Mouse (Mus musculus) megakaryocyte, embryonic 14.5 days (primary cell): ENCODE measurements around the gene Sgcd.

Experiments
- FLI1 ChIP-seq: IDR thresholded peaks from 2 replicates; pipeline ENCODE4 v1.6.1; 2012; ENCODE audit warnings: low read length, inconsistent platforms, mixed read lengths
- GATA1 ChIP-seq: IDR thresholded peaks from 3 replicates; pipeline ENCODE4 v1.6.1; 2012; ENCODE audit warnings: mixed read lengths, low read length, inconsistent platforms, borderline replicate concordance

DNA sequence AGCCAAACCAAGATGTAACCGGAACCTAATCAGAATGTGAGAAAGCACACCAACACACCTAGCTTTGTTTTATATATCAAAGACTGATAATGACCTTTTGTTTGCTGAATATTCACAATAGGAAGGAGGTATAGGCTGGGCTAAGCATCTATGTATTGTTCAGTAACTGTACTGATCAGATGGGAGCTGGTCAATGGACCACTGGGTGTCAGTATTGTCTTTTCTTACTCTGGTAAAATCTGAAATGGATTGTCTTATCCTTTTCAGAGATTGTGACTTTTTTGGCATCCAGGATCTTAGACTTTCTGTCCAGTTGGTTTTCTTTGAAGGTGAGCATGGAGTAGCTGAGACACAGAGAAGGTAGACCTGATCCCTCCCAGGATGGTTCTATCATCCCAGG, 1068.5 kb downstream of the Sgcd start:
- TF ChIP-seq GATA1 (no peak), FLI1 (no peak)
